Mouse (Mus musculus) lung, postnatal 0 days (tissue): ENCODE measurements around the gene Gm28374. TPM values are rescaled to one million over a fixed set of nuclear protein-coding genes. Genes with fewer than 3 reads are reported as not detected.
A peak's percentile ranks its signal among the peaks of the same experiment; 100 is the strongest.

Experiments
- ATAC-seq: fragments of 200-750 bp; cut with Nextera tagmentation; 2 replicates; pipeline ENCODE4 v1.8.0; 2017; ENCODE audit warnings: moderate library complexity
- DNase-seq: peaks from one replicate; pipeline ENCODE4 v3.0.0-alpha.2; 2016; ENCODE audit warnings: low spot score
- H3K27ac ChIP-seq: fragments of 300-500 bp; sonication (generic); 2 replicates; pipeline ENCODE4 v1.5.1; 2014; ENCODE audit warnings: antibody characterized with exemption, mild to moderate bottlenecking, low read length, mixed read lengths
- H3K27me3 ChIP-seq: fragments of 300-500 bp; sonication (generic); replicated peaks from 2 replicates; pipeline ENCODE4 v1.6.1; 2014; ENCODE audit warnings: low read length, mixed read lengths; ENCODE audit not compliant: insufficient read depth
- H3K36me3 ChIP-seq: fragments of 300-500 bp; sonication (generic); 2 replicates; pipeline ENCODE4 v1.6.1; 2014; ENCODE audit warnings: low read length, mixed read lengths; ENCODE audit not compliant: insufficient read depth
- H3K4me1 ChIP-seq: fragments of 300-500 bp; sonication (generic); 2 replicates; pipeline ENCODE4 v1.6.1; 2014; ENCODE audit warnings: antibody characterized with exemption, low read depth, low read length, mixed read lengths; ENCODE audit not compliant: insufficient read depth
- H3K4me2 ChIP-seq: fragments of 300-500 bp; sonication (generic); replicated peaks from 2 replicates; pipeline ENCODE4 v1.6.1; 2014; ENCODE audit warnings: low read depth, mild to moderate bottlenecking, low read length, moderate library complexity, mixed read lengths
- H3K4me3 ChIP-seq: fragments of 300-500 bp; sonication (generic); 2 replicates; pipeline ENCODE4 v1.5.1; 2014; ENCODE audit warnings: low read depth, low read length
- H3K9ac ChIP-seq: fragments of 300-500 bp; sonication (generic); replicated peaks from 2 replicates; pipeline ENCODE4 v1.6.1; 2014; ENCODE audit warnings: low read depth, mild to moderate bottlenecking
- H3K9me3 ChIP-seq: fragments of 300-500 bp; sonication (generic); 2 replicates; pipeline ENCODE4 v1.6.1; 2016; ENCODE audit warnings: low read length, mixed read lengths
- CTCF ChIP-seq: IDR thresholded peaks from 2 replicates; pipeline ENCODE4 v1.5.1; 2016; ENCODE audit warnings: antibody characterized with exemption, mild to moderate bottlenecking
- EP300 ChIP-seq: IDR thresholded peaks from 2 replicates; pipeline ENCODE4 v1.6.1; 2016; ENCODE audit warnings: antibody characterized with exemption, mild to moderate bottlenecking, control low read depth
- WGBS: fragments of 180-500 bp; shearing (Covaris S2); extraction: QIAGEN DNeasy Blood & Tissue Kit; methylation state at CpG from one replicate; pipeline ENCODE4 v1.1.7; 2014; 5-methylcytosine and 5-hydroxymethylcytosine counted together
- polyA plus RNA-seq: library from polyadenylated mRNA; unstranded; fragments of >200 nt; fragmentation: Nextera tagmentation; extraction: Ambion mirVana; gene quantifications from 2 replicates; pipeline ENCODE4 v1.2.1, GENCODE M21; 2015

Gene Gm28374
- polyA plus RNA-seq, 1 experiment from 2014 or later, result 0.35 TPM

DNA sequence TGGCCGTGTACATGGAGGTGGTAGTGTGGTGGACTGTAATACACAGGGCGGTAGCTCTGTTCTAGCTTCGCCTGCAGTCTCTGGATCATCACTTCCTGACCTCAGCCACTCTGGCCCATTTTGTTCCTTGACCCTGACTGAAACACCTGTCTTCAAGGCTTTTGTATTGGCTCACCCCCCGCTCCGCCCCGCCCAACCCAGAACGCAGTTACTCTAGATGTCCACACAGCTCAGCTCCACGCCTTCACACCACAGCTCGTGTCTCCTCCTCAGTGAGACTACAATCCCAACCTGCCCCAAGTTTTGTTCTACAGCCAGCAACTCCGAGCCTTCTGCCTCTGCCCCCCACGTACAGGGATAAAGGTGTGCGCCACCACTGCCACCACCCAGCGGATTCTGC lies 6.8 kb upstream of the Gm28374 start:
- Histone ChIP-seq H3K27ac (no peak overlapping the region), H3K36me3 (0 out of 2 replicates have a peak, but pooled peaks cover 3% of the 10 kb centered on the region), H3K27me3 (no peaks in the 10 kb centered on the region), H3K4me3 (no peak overlapping the region), H3K9ac (no peak overlapping the region), H3K9me3 (no peaks in the 10 kb centered on the region), H3K4me2 (no peak overlapping the region), H3K4me1 (0 out of 2 replicates have a peak, but pooled peaks cover 5% of the 10 kb centered on the region)
- TF ChIP-seq CTCF, result no peak
- TF ChIP-seq EP300, result no peak
- ATAC-seq (no peak), DNase-seq (no peak)
- WGBS, result 91% methylated on average over 13 of the region's 13 CpGs

DNA sequence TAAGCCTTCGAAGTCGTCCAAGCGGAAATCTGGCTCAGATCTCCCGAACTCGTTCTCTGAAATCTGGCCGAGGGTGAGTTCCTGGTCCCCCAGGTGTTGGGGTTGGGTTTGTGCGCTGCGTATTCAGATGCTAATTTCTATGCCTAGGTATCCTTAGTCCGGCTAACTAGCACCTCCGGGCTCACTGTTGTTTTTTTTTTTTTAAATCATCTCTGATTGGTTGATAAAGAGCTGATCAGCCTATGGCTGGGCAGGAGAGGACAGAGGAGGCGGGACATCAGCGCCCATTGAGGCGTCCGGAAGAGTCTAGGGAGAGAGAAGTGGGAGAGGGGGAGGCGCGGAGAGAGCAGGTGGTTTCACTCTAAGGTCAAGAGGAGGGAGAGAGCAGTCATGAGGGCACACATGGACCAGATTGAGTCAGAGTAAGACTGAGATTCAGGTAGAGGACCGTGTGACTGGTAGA lies 3.4 kb upstream of the Gm28374 start:
- DNase-seq, result peak; percentile 84
- H3K27me3 ChIP-seq, result no peaks in the 10 kb centered on the region
- peak overlapping the region; percentile 34; the same call in 1 of the 2 replicates for H3K9ac ChIP-seq
- H3K4me3 ChIP-seq, result peak overlapping the region; percentile 62
- TF ChIP-seq EP300 (no peak), CTCF (no peak)
- peaks cover 15% of the 10 kb centered on the region; the same call in 1 of the 2 replicates for H3K36me3 ChIP-seq
- H3K27ac ChIP-seq, result no peak overlapping the region
- WGBS, result 1% methylated on average over 17 of the region's 17 CpGs
- ATAC-seq, result peak; percentile 60
- H3K4me2 ChIP-seq, result peak overlapping the region; percentile 94
- H3K4me1 ChIP-seq, result 0 out of 2 replicates have a peak, but pooled peaks cover 6% of the 10 kb centered on the region
- no peaks in the 10 kb centered on the region for H3K9me3 ChIP-seq

DNA sequence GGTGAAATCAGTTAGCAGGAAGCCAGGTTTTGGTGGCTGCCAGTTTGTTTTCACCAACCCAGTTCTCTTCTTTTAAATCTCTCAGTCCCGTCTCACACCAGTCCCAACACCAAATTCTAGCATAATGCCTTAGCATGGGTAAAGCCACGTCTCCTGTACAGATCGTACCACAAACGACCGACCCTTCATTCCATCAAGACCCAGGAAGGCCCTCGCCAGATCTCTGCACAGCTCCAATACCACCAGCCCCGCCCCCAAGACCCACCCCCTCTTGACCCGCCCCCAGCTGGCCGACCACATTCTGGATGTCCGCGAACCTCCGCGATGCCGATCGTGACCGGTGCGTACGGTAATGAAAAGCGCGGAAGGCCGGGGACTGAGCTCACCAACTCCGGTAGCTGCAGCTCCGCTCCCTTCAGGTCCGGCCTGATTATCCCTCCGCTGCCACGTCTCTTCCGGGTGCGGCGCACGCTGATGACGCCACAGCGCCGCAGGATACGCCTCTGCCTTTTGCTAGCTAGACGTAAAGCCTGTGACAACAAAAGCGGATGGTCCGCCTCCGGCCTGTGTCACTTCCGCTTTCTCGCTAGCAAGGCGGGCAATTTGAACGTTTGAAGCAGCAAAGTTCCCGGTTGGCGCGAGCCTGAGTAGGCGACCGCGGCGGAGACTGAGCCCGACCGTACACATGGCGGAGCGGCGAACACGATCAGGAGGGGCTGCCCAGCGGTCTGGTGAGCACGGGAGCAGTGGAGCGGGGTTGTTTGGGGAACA lies 2.6 kb upstream of the Gm28374 start, which contains the start of the genes Zfpl1 and Cdca5:
Zfpl1 (minus strand) TSS at position 479 of the 771 bp plus-strand sequence.
Cdca5 (plus strand) TSS at position 506 of the 771 bp plus-strand sequence.
- Histone ChIP-seq H3K36me3 (peaks cover 20% of the 10 kb centered on the region; the same call in 1 of the 2 replicates), H3K9ac (peak within 1 kb of the TSS; percentile 65), H3K27me3 (no peaks in the 10 kb centered on the region), H3K4me1 (0 out of 2 replicates have a peak, but pooled peaks cover 6% of the 10 kb centered on the region), H3K27ac (peak within 1 kb of the TSS; percentile 40; the same call in 1 of the 2 replicates), H3K4me3 (peak within 1 kb of the TSS; percentile 62), H3K4me2 (peak within 1 kb of the TSS; percentile 94), H3K9me3 (no peaks in the 10 kb centered on the region)
- DNase-seq, result peak; percentile 98
- peak; percentile 96 for ATAC-seq
- TF ChIP-seq CTCF (no peak), EP300 (peak; percentile 55; the same call in 1 of the 2 replicates)
- under 1% methylated on average over 57 of the region's 58 CpGs for WGBS

DNA sequence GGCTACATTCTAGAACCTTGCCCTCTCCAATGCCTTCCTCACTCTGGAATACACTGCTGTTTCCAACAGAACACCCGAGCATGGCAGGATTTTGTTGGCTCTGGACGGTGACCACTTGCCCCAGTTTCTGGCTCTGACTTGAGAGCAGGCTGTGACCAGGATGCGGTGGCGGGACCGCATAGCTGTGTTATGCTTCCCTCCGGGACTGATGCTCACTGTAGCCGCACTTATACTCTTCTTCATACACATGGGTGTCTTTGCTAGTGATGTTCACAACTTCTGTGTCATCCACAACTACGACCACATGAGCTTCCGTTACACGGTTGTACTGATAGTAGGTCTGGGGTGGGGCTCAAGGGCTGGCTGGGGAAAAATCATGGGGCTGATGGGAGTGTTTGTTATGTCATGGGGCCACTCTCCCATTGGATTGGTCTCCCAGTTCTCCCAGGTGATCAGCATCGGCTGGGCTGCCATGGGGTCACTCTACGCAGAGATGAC lies 2.0 kb downstream of the Gm28374 start, which contains the start of gene Tmem262:
Tmem262 (plus strand) TSS at position 51 of the 498 bp plus-strand sequence.
- no peak for TF ChIP-seq EP300
- no peak for TF ChIP-seq CTCF
- Histone ChIP-seq H3K36me3 (peaks cover 20% of the 10 kb centered on the region; the same call in 1 of the 2 replicates), H3K4me3 (no peak within 1 kb of the TSS), H3K27ac (no peak within 1 kb of the TSS), H3K27me3 (no peaks in the 10 kb centered on the region), H3K4me2 (no peak within 1 kb of the TSS), H3K9me3 (no peaks in the 10 kb centered on the region), H3K9ac (no peak within 1 kb of the TSS), H3K4me1 (peaks cover 14% of the 10 kb centered on the region; the same call in 1 of the 2 replicates)
- DNase-seq (no peak), ATAC-seq (no peak)
- 92% methylated on average over 12 of the region's 12 CpGs for WGBS

DNA sequence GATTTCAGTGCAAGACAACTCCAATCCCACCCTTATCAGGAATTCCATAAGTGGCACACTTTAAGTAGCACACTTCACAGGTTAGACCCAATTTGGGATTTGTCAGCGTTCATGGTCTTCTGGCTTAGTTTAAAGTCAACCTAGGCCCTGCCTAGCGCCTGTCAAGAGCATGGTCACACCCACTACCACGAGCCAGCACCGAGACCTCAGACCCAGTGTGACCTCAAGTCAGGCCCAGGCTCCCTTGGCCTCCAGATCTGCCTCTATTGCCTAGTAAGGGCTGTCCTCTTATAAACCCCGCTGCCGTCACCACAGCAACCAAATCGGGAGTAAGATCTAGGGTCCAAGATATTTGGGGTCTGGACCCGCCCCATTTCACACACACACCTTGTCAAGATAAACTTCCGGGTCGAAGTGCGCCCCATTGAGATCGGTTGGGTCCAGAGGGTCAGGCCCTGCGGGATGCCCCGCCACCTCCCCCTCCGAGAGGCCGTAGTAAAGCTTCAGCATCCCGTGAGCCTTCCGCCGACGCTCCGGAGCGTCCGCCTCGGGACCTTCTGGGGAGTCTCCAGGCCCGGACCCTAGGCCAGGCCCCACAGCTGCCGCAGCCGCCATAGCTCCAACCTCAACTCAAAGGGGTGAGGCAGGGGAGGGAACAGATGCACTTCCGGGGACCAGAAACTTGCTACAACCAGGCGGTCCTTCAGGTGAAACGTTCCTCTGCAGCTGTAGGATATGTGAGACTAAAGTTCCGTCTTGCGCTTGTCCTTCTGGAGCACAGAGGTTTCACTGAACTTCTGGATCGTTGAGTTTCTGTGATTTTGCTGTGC lies 5.3 kb downstream of the Gm28374 start, which contains the start of gene Vps51:
Vps51 (minus strand) TSS at position 668 of the 830 bp plus-strand sequence.
- Histone ChIP-seq H3K27ac (peak within 1 kb of the TSS; percentile 81), H3K4me2 (peak within 1 kb of the TSS; percentile 57), H3K36me3 (peaks cover 16% of the 10 kb centered on the region; the same call in 1 of the 2 replicates), H3K4me3 (peak within 1 kb of the TSS; percentile 69), H3K27me3 (no peaks in the 10 kb centered on the region), H3K9ac (peak within 1 kb of the TSS; percentile 64), H3K4me1 (peaks cover 8% of the 10 kb centered on the region; the same call in 1 of the 2 replicates), H3K9me3 (no peaks in the 10 kb centered on the region)
- TF ChIP-seq CTCF (no peak), EP300 (0 out of 2 replicates have a peak, but pooled peaks have one; percentile 39)
- ATAC-seq, result peak; percentile 93
- DNase-seq, result peak; percentile 96
- WGBS, result 1% methylated on average over 33 of the region's 33 CpGs
